Mouse (Mus musculus): Measurements from ENCODE around the gene Gm17455. TPM values are rescaled to one million over a fixed set of nuclear protein-coding genes. Genes with fewer than 3 reads are reported as not detected.

Gm17455 gene
- polyA plus RNA-seq, 1 experiment from 2014 or later: 9.0 TPM

GRCm38 (mm10) chr10:60442321-60442720, 42.8 kb downstream of the Gm17455 start:
- Histone ChIP-seq H3K9ac (no peak overlapping the region), H3K4me3 (no peak overlapping the region), H3K4me1 (peaks cover 3% of the 10 kb centered on the region), H3K27me3 (no peaks in the 10 kb centered on the region; the same call in 1 of the 2 replicates), H3K27ac (no peak overlapping the region), H3K36me3 (no peaks in the 10 kb centered on the region), H3K4me2 (replicated peaks) (no peak overlapping the region), H3K9me3 (replicated peaks) (no peaks in the 10 kb centered on the region)
- ATAC-seq (ENCODE audit: low FRiP score): no peak
- 82% methylated on average over 4 of the region's 4 CpGs for WGBS

- 5% methylated on average over 2 of the region's 2 CpGs for WGBS
- Histone ChIP-seq H3K36me3 (no peaks in the 10 kb centered on the region), H3K4me3 (no peak overlapping the region), H3K4me2 (replicated peaks) (no peak overlapping the region), H3K9ac (no peak overlapping the region), H3K27ac (no peak overlapping the region), H3K27me3 (peaks cover 2% of the 10 kb centered on the region; the same call in 1 of the 2 replicates), H3K9me3 (replicated peaks) (no peaks in the 10 kb centered on the region), H3K4me1 (peaks cover 7% of the 10 kb centered on the region)
- ATAC-seq (ENCODE audit: low FRiP score): no peak
These were observed 43.6 kb downstream of the Gm17455 start for GRCm38 (mm10) chr10:60443078-60443477.

- H3K9me3 ChIP-seq (replicated peaks): no peaks in the 10 kb centered on the region
- H3K27ac ChIP-seq: no peak overlapping the region
- no peak for ATAC-seq (ENCODE audit: low FRiP score)
- H3K4me1 ChIP-seq: peaks cover 7% of the 10 kb centered on the region
- 66% methylated on average over 8 of the region's 8 CpGs for WGBS
- peaks cover 8% of the 10 kb centered on the region; the same call in 1 of the 2 replicates for H3K27me3 ChIP-seq
- no peak overlapping the region for H3K9ac ChIP-seq
- no peak overlapping the region for H3K4me3 ChIP-seq
- no peaks in the 10 kb centered on the region for H3K36me3 ChIP-seq
- H3K4me2 ChIP-seq (replicated peaks): no peak overlapping the region
These were observed 45.6 kb downstream of the Gm17455 start for GRCm38 (mm10) chr10:60445031-60445593.

GRCm38 (mm10) chr10:60447186-60447585, 47.7 kb downstream of the Gm17455 start:
- Histone ChIP-seq H3K27ac (no peak overlapping the region), H3K36me3 (no peaks in the 10 kb centered on the region), H3K4me3 (no peak overlapping the region), H3K9ac (no peak overlapping the region), H3K4me2 (replicated peaks) (no peak overlapping the region), H3K9me3 (replicated peaks) (no peaks in the 10 kb centered on the region), H3K27me3 (peaks cover 8% of the 10 kb centered on the region; the same call in 1 of the 2 replicates), H3K4me1 (peaks cover 7% of the 10 kb centered on the region)
- ATAC-seq (ENCODE audit: low FRiP score): no peak
- WGBS: 65% methylated on average over 12 of the region's 12 CpGs

Other genes with a start within 250 kb of the Gm17455 start
- 3.2 and 3.7 TPM in 2 replicates for gene Chst3, start 180.5 kb upstream of the Gm17455 start, polyA plus RNA-seq (2016; fragmentation: Nextera tagmentation; extraction: Ambion mirVana)
- 102 and 104 TPM in 2 replicates for gene Psap, start 122.1 kb upstream of the Gm17455 start, polyA plus RNA-seq (2016; fragmentation: Nextera tagmentation; extraction: Ambion mirVana)
- gene Vsir, start 52.9 kb upstream of the Gm17455 start, polyA plus RNA-seq (2016; fragmentation: Nextera tagmentation; extraction: Ambion mirVana): 1.9 and 2.9 TPM in 2 replicates

Measured in hindbrain, embryonic 12.5 days (tissue).